In the genomic region with DNA sequence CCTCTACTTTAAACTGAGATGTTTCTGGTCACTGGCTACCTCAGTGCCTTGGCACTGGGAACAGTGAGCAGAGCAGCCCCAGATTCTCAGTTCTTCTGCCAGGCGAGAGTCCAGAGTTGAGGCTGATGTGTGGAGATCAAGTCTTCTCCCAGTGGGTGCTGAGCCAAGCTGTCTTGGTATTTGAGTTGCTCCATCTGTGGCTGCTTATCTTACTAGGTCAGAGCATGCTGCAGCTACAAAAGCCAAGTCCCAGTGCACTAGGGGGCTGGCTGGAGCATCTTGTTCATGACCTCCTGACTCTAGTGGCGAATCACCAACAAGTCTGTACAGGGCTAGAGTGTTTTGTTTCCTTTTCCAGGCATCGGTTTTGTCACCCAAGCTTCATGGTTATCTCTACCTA, we compare ENCODE assay signal across 14 mouse cellular contexts.
A peak's percentile ranks its signal among the peaks of the same experiment; 100 is the strongest.
DNase-seq lines count a peak whose midpoint lies in the region; ATAC-seq lines count a peak whose summit lies in the region.
"Had no signal": no experiment of that assay in that cellular context is flagged by ENCODE, and none has a peak within 500 bp of the region (broad histone marks: within the 10 kb centered on the region; RNA-seq: fewer than 3 reads in every experiment).

No protein-coding gene starts in this region.

- no peaks in the 10 kb centered on the region for H3K36me3 ChIP-seq in lung, embryonic 16.5 days (ENCODE audit: control insufficient read depth, insufficient read depth, low read length)
- H3K36me3 ChIP-seq: liver, embryonic 15.5 days; neural tube, embryonic 13.5 days had no signal

- H3K4me2 ChIP-seq in lung, embryonic 16.5 days (ENCODE audit: low read depth, low read length): no peak overlapping the region
- H3K4me2 ChIP-seq: hindbrain, embryonic 14.5 days; liver, embryonic 15.5 days; midbrain, embryonic 13.5 days; neural tube, embryonic 13.5 days had no signal

- no peak overlapping the region for H3K4me3 ChIP-seq in lung, embryonic 16.5 days (ENCODE audit: low read length)
- H3K4me3 ChIP-seq: liver, embryonic 15.5 days; midbrain, embryonic 13.5 days; neural tube, embryonic 13.5 days had no signal

- peak; percentile 29 to 53 for DNase-seq in adrenal gland, adult (ENCODE audit: inconsistent age in 2 of 2, low spot score in 1 of 2)
- no peak for DNase-seq in adrenal gland, adult 8-10 months
- DNase-seq in ovary, adult 18-20 months (ENCODE audit: low spot score): peak; percentile 54
- no peak for DNase-seq in ovary, postnatal 10 days (ENCODE audit: low spot score)
- no peak for DNase-seq in neural tube, embryonic 10.5 days (ENCODE audit: extremely low spot score, low spot score)
- DNase-seq: right cerebral cortex, postnatal 14 days had no signal

- no peak overlapping the region for H3K9ac ChIP-seq in lung, embryonic 16.5 days (ENCODE audit: low read length)
- H3K9ac ChIP-seq: hindbrain, embryonic 14.5 days; liver, embryonic 15.5 days; midbrain, embryonic 13.5 days; neural tube, embryonic 13.5 days had no signal

- H3K4me1 ChIP-seq in lung, embryonic 16.5 days (replicated peaks; ENCODE audit: control insufficient read depth, insufficient read depth, low read length): no peaks in the 10 kb centered on the region
- H3K4me1 ChIP-seq: liver, embryonic 15.5 days; midbrain, embryonic 13.5 days had no signal

- H3K27ac ChIP-seq in lung, embryonic 16.5 days (ENCODE audit: low read length): no peak overlapping the region
- H3K27ac ChIP-seq: hindbrain, embryonic 14.5 days; liver, embryonic 15.5 days; midbrain, embryonic 13.5 days; neural tube, embryonic 13.5 days had no signal

- 83% methylated on average over 3 of the region's 3 CpGs for WGBS in lung, embryonic 16.5 days

- H3K27me3 ChIP-seq in lung, embryonic 16.5 days (ENCODE audit: control insufficient read depth, insufficient read depth, low read depth, low read length): no peaks in the 10 kb centered on the region
- H3K27me3 ChIP-seq: liver, embryonic 15.5 days; midbrain, embryonic 13.5 days; neural tube, embryonic 13.5 days had no signal

- ATAC-seq in lung, embryonic 16.5 days (ENCODE audit: low read depth): 0 out of 2 replicates have a peak, but pooled peaks have one; percentile 23
- no peak for ATAC-seq in megakaryocyte-erythroid progenitor cell, adult 5-6 weeks (replicated peaks; ENCODE audit: low FRiP score, low TSS enrichment, poor library complexity, severe bottlenecking)
- no peak for ATAC-seq in megakaryocyte, adult 5-6 weeks (ENCODE audit: poor library complexity, severe bottlenecking)
- ATAC-seq: forebrain, embryonic 16.5 days; midbrain, embryonic 13.5 days had no signal

- peaks cover 4% of the 10 kb centered on the region; the same call in 1 of the 2 replicates for H3K9me3 ChIP-seq in lung, embryonic 16.5 days (ENCODE audit: control insufficient read depth, low read length)
- H3K9me3 ChIP-seq: liver, embryonic 15.5 days had no signal

Comparison
In these comparisons a context has a peak if more than half of its experiments do, and no peak if none do; other contexts are left out.
1. DNase-seq: peak in adrenal gland, adult (2 of 2) and ovary, adult 18-20 months (single experiment); none in adrenal gland, adult 8-10 months (single experiment), ovary, postnatal 10 days (single experiment) and neural tube, embryonic 10.5 days (single experiment).